Mouse (Mus musculus) myocyte (in vitro differentiated cells): Measurements from ENCODE around the gene Gsto1.

Source experiments
- CEBPB ChIP-seq: IDR thresholded peaks from 2 replicates; pipeline ENCODE4 v1.6.1; 2011; ENCODE audit warnings: mild to moderate bottlenecking, moderate library complexity; ENCODE audit not compliant: poor library complexity, insufficient read depth, severe bottlenecking
- E2F4 ChIP-seq: IDR thresholded peaks from one replicate; pipeline ENCODE4 v1.6.1; 2011; ENCODE audit warnings: mild to moderate bottlenecking, control low read depth, moderate library complexity; ENCODE audit not compliant: insufficient read depth
- MAX ChIP-seq: IDR thresholded peaks from one replicate; pipeline ENCODE4 v1.6.1; 2011; ENCODE audit warnings: low read depth, mild to moderate bottlenecking, control low read depth
- MYOD1 ChIP-seq, 3 experiments: IDR thresholded peaks; one replicate each; pipeline ENCODE4 v1.6.1; 2011; ENCODE audit warnings: control low read depth in 2 of 3, low read depth in 2 of 3, mild to moderate bottlenecking in 2 of 3, moderate library complexity in 1 of 3; ENCODE audit not compliant: insufficient read length in 2 of 3, control insufficient read depth in 1 of 3
- MYOG ChIP-seq, 3 experiments: IDR thresholded peaks; one replicate each; pipeline ENCODE4 v1.6.1; 2011; ENCODE audit warnings: control low read depth in 2 of 3, low read depth in 2 of 3, mild to moderate bottlenecking in 2 of 3; ENCODE audit not compliant: insufficient read length in 2 of 3, control insufficient read depth in 1 of 3, insufficient read depth in 1 of 3
- POLR2A ChIP-seq: IDR thresholded peaks from one replicate; pipeline ENCODE4 v1.6.1; 2011; ENCODE audit warnings: low read depth, mild to moderate bottlenecking, control low read depth, moderate library complexity; ENCODE audit not compliant: insufficient read length
- POLR2AphosphoS2 ChIP-seq: IDR thresholded peaks from one replicate; pipeline ENCODE4 v1.6.1; 2011; ENCODE audit warnings: low read depth, control low read depth; ENCODE audit not compliant: insufficient read length
- REST ChIP-seq: IDR thresholded peaks from one replicate; pipeline ENCODE4 v1.6.1; 2011; ENCODE audit warnings: mild to moderate bottlenecking, control low read depth, moderate library complexity; ENCODE audit not compliant: insufficient read depth, insufficient read length
- SRF ChIP-seq: IDR thresholded peaks from one replicate; pipeline ENCODE4 v1.6.1; 2011; ENCODE audit warnings: low read depth; ENCODE audit not compliant: control insufficient read depth, insufficient read length
- TCF12 ChIP-seq: IDR thresholded peaks from one replicate; pipeline ENCODE4 v1.6.1; 2011; ENCODE audit warnings: mild to moderate bottlenecking, control low read depth; ENCODE audit not compliant: poor library complexity, insufficient read depth, severe bottlenecking
- TCF3 ChIP-seq: IDR thresholded peaks from one replicate; pipeline ENCODE4 v1.6.1; 2011; ENCODE audit warnings: low read depth, control low read depth; ENCODE audit not compliant: insufficient read length
- USF1 ChIP-seq: IDR thresholded peaks from one replicate; pipeline ENCODE4 v1.6.1; 2011; ENCODE audit warnings: low read depth, mild to moderate bottlenecking, control low read depth, moderate library complexity

- no peak for TF ChIP-seq POLR2A
- TF ChIP-seq MYOD1 (IDR thresholded peaks at IDR 0.05; ENCODE audit: control insufficient read depth in 1 of 3, insufficient read length in 2 of 3, low read depth in 2 of 3) = no peak
- no peak for TF ChIP-seq SRF
- TF ChIP-seq TCF12 = no peak
- no peak for TF ChIP-seq MAX
- no peak for TF ChIP-seq MYOG (IDR thresholded peaks at IDR 0.05; ENCODE audit: control insufficient read depth in 1 of 3, insufficient read depth in 1 of 3, insufficient read length in 2 of 3, low read depth in 2 of 3)
- TF ChIP-seq TCF3 = no peak
- TF ChIP-seq CEBPB = no peak
- TF ChIP-seq E2F4 = no peak
- no peak for TF ChIP-seq USF1
- no peak for TF ChIP-seq REST
- TF ChIP-seq POLR2AphosphoS2 = no peak
These were observed 45.2 kb downstream of the Gsto1 start for GRCm38 (mm10) chr19:47900012-47900411.
